Mouse (Mus musculus) kidney, adult 2 months (tissue): Measurements from ENCODE around the gene Slc24a4.

Experiments
- CTCF ChIP-seq: fragments of 200-500 bp; conservative IDR thresholded peaks from 2 replicates; pipeline ENCODE4 v1.5.1; 2011; ENCODE audit warnings: low read depth, mild to moderate bottlenecking, control low read depth, low read length, moderate library complexity, mixed read lengths; ENCODE audit not compliant: insufficient read depth, insufficient read length
- POLR2A ChIP-seq: fragments of 200-500 bp; IDR thresholded peaks from one replicate; pipeline ENCODE4 v1.6.1; 2011; ENCODE audit warnings: low read depth, low read length, control low read depth

- no peak for TF ChIP-seq CTCF
- TF ChIP-seq POLR2A, result no peak
These were observed 181.3 kb downstream of the Slc24a4 start for GRCm38 (mm10) chr12:102309800-102310195.
